Mouse (Mus musculus): ENCODE results near the gene Trib2.

Trib2 gene

GRCm38 (mm10) chr12:15761453-15762116, 55.1 kb downstream of the Trib2 start:
- DNase-seq (ENCODE audit: low read depth): no peak

- DNase-seq (ENCODE audit: low read depth): no peak
These were observed 56.0 kb downstream of the Trib2 start for GRCm38 (mm10) chr12:15760684-15761083.

GRCm38 (mm10) chr12:15758866-15759265, 57.9 kb downstream of the Trib2 start:
- DNase-seq (ENCODE audit: low read depth): no peak

GRCm38 (mm10) chr12:15757351-15757750, 59.4 kb downstream of the Trib2 start:
- no peak for DNase-seq (ENCODE audit: low read depth)

- DNase-seq (ENCODE audit: low read depth): no peak
These were observed 61.6 kb downstream of the Trib2 start for GRCm38 (mm10) chr12:15755030-15755690.

- DNase-seq (ENCODE audit: low read depth): no peak
These were observed 62.1 kb downstream of the Trib2 start for GRCm38 (mm10) chr12:15754602-15755001.

- DNase-seq (ENCODE audit: low read depth): no peak
These were observed 67.0 kb downstream of the Trib2 start for GRCm38 (mm10) chr12:15749646-15750195.

GRCm38 (mm10) chr12:15745752-15746151, 71.0 kb downstream of the Trib2 start:
- no peak for DNase-seq (ENCODE audit: low read depth)
